ENCODE assay signal across 18 mouse cellular contexts in the genomic region with DNA sequence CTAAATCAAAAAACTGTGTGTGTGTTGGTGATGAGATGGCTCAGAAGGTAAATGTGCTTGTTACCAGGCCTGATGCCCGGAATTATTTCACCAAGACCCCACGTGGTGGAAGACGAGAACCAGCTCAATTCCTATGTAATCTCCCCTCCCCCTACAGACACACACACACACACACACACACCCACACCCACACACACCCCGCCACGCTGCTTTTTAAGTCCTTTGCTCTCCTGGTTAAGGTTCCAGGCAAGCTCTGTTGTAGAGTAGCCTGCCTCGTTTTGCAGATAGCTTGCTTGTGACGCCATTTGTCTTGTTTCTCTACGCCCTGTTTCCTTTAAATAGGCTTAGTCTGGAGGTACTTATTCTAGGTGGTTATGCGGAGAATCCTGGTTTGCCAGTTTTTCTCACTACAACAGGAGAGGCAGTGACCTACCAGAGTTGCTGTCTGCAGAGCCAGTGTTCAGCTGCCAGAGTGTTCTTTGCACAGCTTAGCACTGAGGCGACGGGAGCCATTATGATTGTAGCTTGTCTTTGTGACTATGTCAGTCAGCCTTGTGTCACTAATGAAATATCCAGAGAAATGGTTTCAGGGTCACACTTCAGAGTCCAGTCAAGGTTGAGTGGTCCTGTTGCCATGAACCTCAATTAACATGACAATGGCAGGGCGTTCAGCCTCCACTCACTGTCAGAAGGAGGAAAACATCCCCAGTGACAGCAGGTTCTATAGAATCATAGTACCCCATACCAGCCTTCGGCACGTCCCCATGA. TPM values are rescaled to one million over a fixed set of nuclear protein-coding genes. Genes with fewer than 3 reads are reported as not detected.
DNase-seq lines count a peak whose midpoint lies in the region; ATAC-seq lines count a peak whose summit lies in the region.
"Had no signal": no experiment of that assay in that cellular context is flagged by ENCODE, and none has a peak within 500 bp of the region (broad histone marks: within the 10 kb centered on the region; RNA-seq: fewer than 3 reads in every experiment).

No protein-coding gene starts in this region.

- no peaks in the 10 kb centered on the region for H3K9me3 ChIP-seq in midbrain, embryonic 10.5 days (replicated peaks)
- no peaks in the 10 kb centered on the region for H3K9me3 ChIP-seq in midbrain, embryonic 16.5 days (replicated peaks; ENCODE audit: control insufficient read depth, low read length, poor library complexity, severe bottlenecking)
- H3K9me3 ChIP-seq in hindbrain, embryonic 10.5 days = no peaks in the 10 kb centered on the region
- no peaks in the 10 kb centered on the region for H3K9me3 ChIP-seq in midbrain, embryonic 13.5 days
- H3K9me3 ChIP-seq: limb, embryonic 15.5 days had no signal

- no peaks in the 10 kb centered on the region for H3K36me3 ChIP-seq in midbrain, embryonic 10.5 days
- no peaks in the 10 kb centered on the region for H3K36me3 ChIP-seq in midbrain, embryonic 16.5 days (ENCODE audit: control insufficient read depth, insufficient read depth, low read length)
- no peaks in the 10 kb centered on the region for H3K36me3 ChIP-seq in hindbrain, embryonic 10.5 days
- no peaks in the 10 kb centered on the region for H3K36me3 ChIP-seq in midbrain, embryonic 13.5 days
- H3K36me3 ChIP-seq: limb, embryonic 15.5 days had no signal

- H3K4me3 ChIP-seq in midbrain, embryonic 10.5 days = peak overlapping the region; percentile 28; the same call in 1 of the 2 replicates
- no peak overlapping the region for H3K4me3 ChIP-seq in midbrain, embryonic 16.5 days (ENCODE audit: low read depth, low read length)
- H3K4me3 ChIP-seq in hindbrain, embryonic 10.5 days = peak overlapping the region; percentile 14; the same call in 1 of the 2 replicates
- no peak overlapping the region for H3K4me3 ChIP-seq in midbrain, embryonic 13.5 days (replicated peaks)
- H3K4me3 ChIP-seq: erythroblast, embryonic 14.5 days; limb, embryonic 15.5 days had no signal

- H3K27me3 ChIP-seq in midbrain, embryonic 10.5 days (ENCODE audit: low read depth, poor library complexity, severe bottlenecking) = no peaks in the 10 kb centered on the region
- no peaks in the 10 kb centered on the region for H3K27me3 ChIP-seq in midbrain, embryonic 16.5 days (ENCODE audit: control insufficient read depth, insufficient read depth, low read depth, low read length)
- no peaks in the 10 kb centered on the region for H3K27me3 ChIP-seq in hindbrain, embryonic 10.5 days (ENCODE audit: insufficient read depth, poor library complexity, severe bottlenecking)
- H3K27me3 ChIP-seq in midbrain, embryonic 13.5 days = no peaks in the 10 kb centered on the region
- H3K27me3 ChIP-seq: limb, embryonic 15.5 days had no signal

- no peak overlapping the region for H3K9ac ChIP-seq in midbrain, embryonic 16.5 days (ENCODE audit: low read depth, low read length)
- H3K9ac ChIP-seq in midbrain, embryonic 13.5 days (replicated peaks) = no peak overlapping the region; the same call in 1 of the 2 replicates
- H3K9ac ChIP-seq: limb, embryonic 15.5 days; lung, embryonic 14.5 days had no signal

- H3K4me1 ChIP-seq in midbrain, embryonic 10.5 days = peaks cover 81% of the 10 kb centered on the region
- H3K4me1 ChIP-seq in midbrain, embryonic 16.5 days (ENCODE audit: control insufficient read depth, insufficient read depth, low read length) = peaks cover 15% of the 10 kb centered on the region
- H3K4me1 ChIP-seq in hindbrain, embryonic 10.5 days (replicated peaks) = peaks cover 75% of the 10 kb centered on the region
- peaks cover 49% of the 10 kb centered on the region for H3K4me1 ChIP-seq in midbrain, embryonic 13.5 days (replicated peaks)

- no peak for ATAC-seq in midbrain, embryonic 16.5 days
- ATAC-seq in midbrain, embryonic 13.5 days = peak; percentile 83

- no peak overlapping the region for H3K4me2 ChIP-seq in midbrain, embryonic 16.5 days (ENCODE audit: low read length)
- H3K4me2 ChIP-seq in midbrain, embryonic 13.5 days (replicated peaks) = peak overlapping the region; percentile 19; the same call in 1 of the 2 replicates
- H3K4me2 ChIP-seq: heart, embryonic 11.5 days; limb, embryonic 15.5 days; lung, embryonic 14.5 days had no signal

- peak; percentile 58 for DNase-seq in midbrain, embryonic 10.5 days (ENCODE audit: low spot score)
- DNase-seq in hindbrain, embryonic 10.5 days (ENCODE audit: low spot score) = peak; percentile 53
- no peak for DNase-seq in layer of hippocampus, postnatal 14 days (ENCODE audit: low spot score in 2 of 2)
- no peak for DNase-seq in ovary, postnatal 14 days (ENCODE audit: low spot score)
- DNase-seq in cerebellum, adult 9-11 months = no peak
- no peak for DNase-seq in adrenal gland, adult 8-10 months
- DNase-seq: adrenal gland, postnatal 14 days; gastrocnemius, postnatal 14 days; heart, postnatal 4 days; kidney, adult 2 months; kidney, postnatal 36 days; lung, embryonic 14.5 days; right cerebral cortex, postnatal 25 days had no signal

- WGBS in midbrain, embryonic 10.5 days = 44% methylated on average over 14 of the region's 14 CpGs
- whole genome bisulfite sequencing in midbrain, embryonic 16.5 days = 19% methylated on average over 14 of the region's 14 CpGs
- 43% methylated on average over 14 of the region's 14 CpGs for WGBS in hindbrain, embryonic 10.5 days
- WGBS in midbrain, embryonic 13.5 days = 12% methylated on average over 14 of the region's 14 CpGs

- H3K27ac ChIP-seq in midbrain, embryonic 10.5 days (replicated peaks) = peak overlapping the region; percentile 81
- no peak overlapping the region for H3K27ac ChIP-seq in midbrain, embryonic 16.5 days (ENCODE audit: low read length)
- H3K27ac ChIP-seq in hindbrain, embryonic 10.5 days = peak overlapping the region; percentile 82
- H3K27ac ChIP-seq in midbrain, embryonic 13.5 days = peak overlapping the region; percentile 77
- H3K27ac ChIP-seq: limb, embryonic 15.5 days had no signal

RNA-seq across cellular contexts. Expression of gene Rptor, which starts 42.1 kb away (rescaled TPM):
- 11.0 and 12.1 TPM in 2 replicates for polyA plus RNA-seq in midbrain, embryonic 10.5 days (2016; fragmentation: Nextera tagmentation; extraction: Ambion mirVana)
- polyA plus RNA-seq in midbrain, embryonic 16.5 days (2015; fragmentation: Nextera tagmentation; extraction: Ambion mirVana) = 9.9 and 10.4 TPM in 2 replicates
- polyA plus RNA-seq in hindbrain, embryonic 10.5 days (2016; fragmentation: Nextera tagmentation; extraction: Ambion mirVana) = 11.8 and 12.4 TPM in 2 replicates
- polyA plus RNA-seq in midbrain, embryonic 13.5 days (2015; fragmentation: Nextera tagmentation; extraction: Ambion mirVana) = 9.7 and 11.7 TPM in 2 replicates
- 10 to 100 TPM; 53.4 to 54.1 TPM for total RNA-seq in layer of hippocampus, postnatal 14 days (2021)
- total RNA-seq in adrenal gland, adult 8-10 months (2022) = 10 to 100 TPM; 57.6 to 74.5 (median 59.9) TPM

Comparison
In these comparisons a context has a peak if more than half of its experiments do, and no peak if none do; other contexts are left out.
1. H3K4me3 ChIP-seq: peak in midbrain, embryonic 10.5 days (single experiment) and hindbrain, embryonic 10.5 days (single experiment); none in midbrain, embryonic 16.5 days (single experiment) and midbrain, embryonic 13.5 days (single experiment).
2. DNase-seq: peak in midbrain, embryonic 10.5 days (single experiment) and hindbrain, embryonic 10.5 days (single experiment); none in layer of hippocampus, postnatal 14 days (0 of 2), ovary, postnatal 14 days (single experiment), cerebellum, adult 9-11 months (single experiment) and adrenal gland, adult 8-10 months (single experiment).